Mouse (Mus musculus) bone marrow macrophage, adult 2 months (primary cell): ENCODE data around the gene Epha4.

Experiments used
- CTCF ChIP-seq: IDR thresholded peaks from 2 replicates; pipeline ENCODE4 v1.5.1; 2012; ENCODE audit warnings: low read depth, mild to moderate bottlenecking, low read length, moderate library complexity
- POLR2A ChIP-seq: IDR thresholded peaks from 2 replicates; pipeline ENCODE4 v1.6.1; 2012; ENCODE audit warnings: mild to moderate bottlenecking, low read depth, low read length, borderline replicate concordance

GRCm38 (mm10) chr1:77435045-77435444 is 79.8 kb downstream of the Epha4 start:
- TF ChIP-seq POLR2A (no peak), CTCF (no peak)
